Mouse (Mus musculus) embryonic facial prominence, embryonic 13.5 days (tissue): ENCODE results near the gene Galr3. TPM values are rescaled to one million over a fixed set of nuclear protein-coding genes. Genes with fewer than 3 reads are reported as not detected.

Source experiments
- ATAC-seq: fragments of 200-750 bp; cut with Nextera tagmentation; 2 replicates; pipeline ENCODE4 v1.8.0; 2017; ENCODE audit warnings: low read depth; ENCODE audit not compliant: insufficient number of reproducible peaks, insufficient read depth, low FRiP score, low TSS enrichment
- H3K27ac ChIP-seq: fragments of 300-500 bp; sonication (generic); 2 replicates; pipeline ENCODE4 v1.5.1; 2015; ENCODE audit warnings: moderate library complexity, mild to moderate bottlenecking, inconsistent platforms
- H3K27me3 ChIP-seq: fragments of 300-500 bp; sonication (generic); 2 replicates; pipeline ENCODE4 v1.6.1; 2015; ENCODE audit warnings: mild to moderate bottlenecking, inconsistent platforms
- H3K36me3 ChIP-seq: fragments of 300-500 bp; sonication (generic); 2 replicates; pipeline ENCODE4 v1.6.1; 2015; ENCODE audit warnings: mild to moderate bottlenecking, inconsistent platforms
- H3K4me1 ChIP-seq: fragments of 300-500 bp; sonication (generic); 2 replicates; pipeline ENCODE4 v1.6.1; 2015; ENCODE audit warnings: inconsistent platforms
- H3K4me2 ChIP-seq: fragments of 300-500 bp; sonication (generic); 2 replicates; pipeline ENCODE4 v1.6.1; 2015; ENCODE audit warnings: moderate library complexity, mild to moderate bottlenecking, inconsistent platforms
- H3K4me3 ChIP-seq: fragments of 300-500 bp; sonication (generic); 2 replicates; pipeline ENCODE4 v1.5.1; 2015; ENCODE audit warnings: mild to moderate bottlenecking, inconsistent platforms
- H3K9ac ChIP-seq: fragments of 300-500 bp; sonication (generic); 2 replicates; pipeline ENCODE4 v1.6.1; 2015; ENCODE audit warnings: mild to moderate bottlenecking, inconsistent platforms
- H3K9me3 ChIP-seq: fragments of 300-500 bp; sonication (generic); 2 replicates; pipeline ENCODE4 v1.6.1; 2016; ENCODE audit warnings: inconsistent platforms
- WGBS: fragments of 180-500 bp; shearing (Covaris S2); methylation state at CpG from one replicate; pipeline ENCODE4 v1.1.7; 2015; ENCODE audit warnings: mixed read lengths; 5-methylcytosine and 5-hydroxymethylcytosine counted together
- polyA plus RNA-seq: library from polyadenylated mRNA; unstranded; fragments of >200 nt; fragmentation: Nextera tagmentation; extraction: Ambion mirVana; gene quantifications from 2 replicates; pipeline ENCODE4 v1.2.1, GENCODE M21; 2015

Gene Galr3
- not detected in 2 replicates for polyA plus RNA-seq

GRCm38 (mm10) chr15:79041585-79041984 is at the start of gene Galr3:
Gene Galr3, plus strand, starts transcription at chr15:79041885.
- no peak for ATAC-seq
- H3K9ac ChIP-seq = peak within 1 kb of the TSS; percentile 72
- H3K4me2 ChIP-seq = peak within 1 kb of the TSS; percentile 99
- H3K9me3 ChIP-seq = no peaks in the 10 kb centered on the region
- H3K36me3 ChIP-seq = peaks cover 11% of the 10 kb centered on the region
- H3K27me3 ChIP-seq = peaks cover 54% of the 10 kb centered on the region
- 73% methylated on average over 6 of the region's 6 CpGs for WGBS
- H3K4me3 ChIP-seq = peak within 1 kb of the TSS; percentile 64
- peaks cover 44% of the 10 kb centered on the region for H3K4me1 ChIP-seq
- no peak within 1 kb of the TSS for H3K27ac ChIP-seq

GRCm38 (mm10) chr15:78992235-78992634 is 49.5 kb upstream of the Galr3 start:
- WGBS = 92% methylated on average over 7 of the region's 7 CpGs
- no peak for ATAC-seq
- H3K9ac ChIP-seq = no peak overlapping the region
- H3K4me3 ChIP-seq = no peak overlapping the region
- peaks cover 16% of the 10 kb centered on the region for H3K4me1 ChIP-seq
- no peak overlapping the region for H3K4me2 ChIP-seq
- no peaks in the 10 kb centered on the region for H3K9me3 ChIP-seq
- H3K27ac ChIP-seq = no peak overlapping the region
- peaks cover 97% of the 10 kb centered on the region for H3K36me3 ChIP-seq
- no peaks in the 10 kb centered on the region for H3K27me3 ChIP-seq

GRCm38 (mm10) chr15:78992925-78993324 is 48.8 kb upstream of the Galr3 start:
- Histone ChIP-seq H3K4me3 (no peak overlapping the region), H3K4me2 (no peak overlapping the region), H3K36me3 (peaks cover 98% of the 10 kb centered on the region), H3K27ac (no peak overlapping the region), H3K9me3 (no peaks in the 10 kb centered on the region), H3K27me3 (no peaks in the 10 kb centered on the region), H3K9ac (no peak overlapping the region), H3K4me1 (peaks cover 13% of the 10 kb centered on the region)
- WGBS = 96% methylated on average over 24 of the region's 24 CpGs
- no peak for ATAC-seq

GRCm38 (mm10) chr15:78995916-78996315 is 45.8 kb upstream of the Galr3 start:
- H3K27me3 ChIP-seq = no peaks in the 10 kb centered on the region
- no peak overlapping the region for H3K9ac ChIP-seq
- 90% methylated on average over 4 of the region's 4 CpGs for WGBS
- no peak overlapping the region for H3K27ac ChIP-seq
- H3K9me3 ChIP-seq = no peaks in the 10 kb centered on the region
- ATAC-seq = no peak
- H3K4me3 ChIP-seq = no peak overlapping the region
- peaks cover 9% of the 10 kb centered on the region for H3K4me1 ChIP-seq
- H3K36me3 ChIP-seq = peaks cover 98% of the 10 kb centered on the region
- H3K4me2 ChIP-seq = no peak overlapping the region

GRCm38 (mm10) chr15:78996663-78997062 is 45.0 kb upstream of the Galr3 start:
- ATAC-seq = no peak
- Histone ChIP-seq H3K36me3 (peaks cover 98% of the 10 kb centered on the region), H3K9ac (no peak overlapping the region), H3K27ac (no peak overlapping the region), H3K4me3 (no peak overlapping the region), H3K4me1 (peaks cover 9% of the 10 kb centered on the region), H3K27me3 (no peaks in the 10 kb centered on the region), H3K4me2 (no peak overlapping the region), H3K9me3 (no peaks in the 10 kb centered on the region)
- 83% methylated on average over 3 of the region's 3 CpGs for WGBS

GRCm38 (mm10) chr15:78998348-78998747 is 43.3 kb upstream of the Galr3 start:
- H3K4me1 ChIP-seq = peaks cover 9% of the 10 kb centered on the region
- peak overlapping the region; percentile 32; the same call in 1 of the 2 replicates for H3K9ac ChIP-seq
- H3K4me3 ChIP-seq = no peak overlapping the region
- peak overlapping the region; percentile 44 for H3K27ac ChIP-seq
- H3K36me3 ChIP-seq = peaks cover 98% of the 10 kb centered on the region
- no peaks in the 10 kb centered on the region for H3K9me3 ChIP-seq
- no peaks in the 10 kb centered on the region for H3K27me3 ChIP-seq
- no peak overlapping the region for H3K4me2 ChIP-seq
- no peak for ATAC-seq
- 45% methylated on average over 8 of the region's 8 CpGs for WGBS

- no peaks in the 10 kb centered on the region for H3K27me3 ChIP-seq
- peaks cover 98% of the 10 kb centered on the region for H3K36me3 ChIP-seq
- peaks cover 9% of the 10 kb centered on the region for H3K4me1 ChIP-seq
- 86% methylated on average over 11 of the region's 11 CpGs for WGBS
- no peak overlapping the region for H3K27ac ChIP-seq
- H3K9ac ChIP-seq = 0 out of 2 replicates have a peak overlapping the region, but pooled peaks have one; percentile 11
- H3K4me2 ChIP-seq = no peak overlapping the region
- ATAC-seq = no peak
- no peak overlapping the region for H3K4me3 ChIP-seq
- H3K9me3 ChIP-seq = no peaks in the 10 kb centered on the region
Measured at GRCm38 (mm10) chr15:78999586-78999985, 42.1 kb upstream of the Galr3 start.

GRCm38 (mm10) chr15:79000357-79000791 is 41.3 kb upstream of the Galr3 start:
- Histone ChIP-seq H3K9me3 (no peaks in the 10 kb centered on the region), H3K27me3 (no peaks in the 10 kb centered on the region), H3K4me3 (no peak overlapping the region), H3K36me3 (peaks cover 98% of the 10 kb centered on the region), H3K27ac (no peak overlapping the region), H3K4me2 (no peak overlapping the region), H3K9ac (no peak overlapping the region), H3K4me1 (peaks cover 9% of the 10 kb centered on the region)
- WGBS = 84% methylated on average over 7 of the region's 7 CpGs
- ATAC-seq = no peak

GRCm38 (mm10) chr15:79001559-79001958 is 40.1 kb upstream of the Galr3 start:
- no peaks in the 10 kb centered on the region for H3K9me3 ChIP-seq
- H3K27me3 ChIP-seq = no peaks in the 10 kb centered on the region
- 91% methylated on average over 5 of the region's 5 CpGs for WGBS
- no peak for ATAC-seq
- no peak overlapping the region for H3K27ac ChIP-seq
- H3K9ac ChIP-seq = no peak overlapping the region
- H3K4me3 ChIP-seq = no peak overlapping the region
- no peak overlapping the region for H3K4me2 ChIP-seq
- H3K4me1 ChIP-seq = peaks cover 9% of the 10 kb centered on the region
- H3K36me3 ChIP-seq = peaks cover 98% of the 10 kb centered on the region

GRCm38 (mm10) chr15:79002036-79002435 is 39.6 kb upstream of the Galr3 start:
- H3K36me3 ChIP-seq = peaks cover 98% of the 10 kb centered on the region
- H3K9ac ChIP-seq = no peak overlapping the region
- no peak overlapping the region for H3K27ac ChIP-seq
- peaks cover 9% of the 10 kb centered on the region for H3K4me1 ChIP-seq
- ATAC-seq = no peak
- WGBS = 55% methylated on average over 19 of the region's 19 CpGs
- H3K27me3 ChIP-seq = no peaks in the 10 kb centered on the region
- H3K4me2 ChIP-seq = no peak overlapping the region
- H3K9me3 ChIP-seq = no peaks in the 10 kb centered on the region
- H3K4me3 ChIP-seq = no peak overlapping the region

- 92% methylated on average over 3 of the region's 3 CpGs for WGBS
- H3K4me2 ChIP-seq = no peak overlapping the region
- no peak overlapping the region for H3K9ac ChIP-seq
- no peaks in the 10 kb centered on the region for H3K27me3 ChIP-seq
- H3K9me3 ChIP-seq = no peaks in the 10 kb centered on the region
- no peak overlapping the region for H3K4me3 ChIP-seq
- no peak overlapping the region for H3K27ac ChIP-seq
- H3K4me1 ChIP-seq = peaks cover 5% of the 10 kb centered on the region
- peaks cover 96% of the 10 kb centered on the region for H3K36me3 ChIP-seq
- no peak for ATAC-seq
Measured at GRCm38 (mm10) chr15:79003079-79003478, 38.6 kb upstream of the Galr3 start.

- H3K4me3 ChIP-seq = no peak overlapping the region
- ATAC-seq = no peak
Measured at GRCm38 (mm10) chr15:79005581-79005980, 36.1 kb upstream of the Galr3 start.

More at GRCm38 (mm10) chr15:79005581-79005980, 36.1 kb upstream of the Galr3 start:
- no peaks in the 10 kb centered on the region for H3K4me1 ChIP-seq
- H3K9ac ChIP-seq = no peak overlapping the region
- H3K9me3 ChIP-seq = no peaks in the 10 kb centered on the region
- H3K4me2 ChIP-seq = no peak overlapping the region
- no peak overlapping the region for H3K27ac ChIP-seq
- H3K27me3 ChIP-seq = no peaks in the 10 kb centered on the region
- WGBS = 84% methylated on average over 9 of the region's 9 CpGs
- H3K36me3 ChIP-seq = peaks cover 77% of the 10 kb centered on the region
